Mouse (Mus musculus): ENCODE measurements around the gene Phf21b.
A peak's percentile ranks its signal among the peaks of the same experiment; 100 is the strongest.

The Phf21b gene

DNA sequence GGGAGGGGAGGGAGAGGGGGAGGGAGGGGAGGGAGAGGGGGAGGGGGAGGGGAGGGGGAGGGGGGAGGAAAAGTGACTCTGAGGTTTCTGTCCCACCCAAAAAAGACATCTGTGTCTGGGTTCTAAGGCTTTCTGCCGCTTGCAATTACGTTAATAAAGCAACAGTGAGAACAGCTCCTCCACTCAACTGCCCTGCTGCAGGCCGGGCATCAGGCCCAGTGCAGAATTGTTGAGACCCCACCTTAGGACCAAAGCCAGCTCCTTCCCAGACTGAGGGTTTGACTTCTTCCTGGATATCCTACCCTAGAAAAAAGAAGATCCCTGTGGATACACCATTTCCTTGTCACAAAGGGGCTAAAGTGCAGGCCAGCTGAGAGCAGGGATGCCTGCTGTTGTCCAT, 9.6 kb downstream of the Phf21b start:
- no peak for DNase-seq (ENCODE audit: low spot score in 2 of 2)

DNA sequence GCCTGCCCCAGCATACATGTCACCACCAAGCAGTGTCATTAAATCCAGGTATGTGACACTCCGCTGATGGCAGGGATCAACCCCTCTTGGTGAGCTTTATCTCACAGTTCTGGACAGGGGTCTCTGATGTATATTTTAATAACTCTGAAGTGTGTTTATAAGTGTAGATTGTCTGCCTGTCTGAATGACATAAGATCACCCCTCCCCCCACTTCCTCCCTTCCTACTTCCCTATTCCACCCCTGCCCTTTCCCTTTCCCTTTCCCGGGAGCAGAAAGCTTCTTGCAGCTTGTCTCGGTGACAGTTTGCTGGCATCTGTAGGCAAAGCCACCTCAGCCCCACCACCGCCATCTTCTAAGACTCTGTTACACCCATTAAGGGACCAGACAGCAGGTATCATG, 11.0 kb downstream of the Phf21b start:
- no peak for DNase-seq (ENCODE audit: low spot score in 2 of 2)

DNA sequence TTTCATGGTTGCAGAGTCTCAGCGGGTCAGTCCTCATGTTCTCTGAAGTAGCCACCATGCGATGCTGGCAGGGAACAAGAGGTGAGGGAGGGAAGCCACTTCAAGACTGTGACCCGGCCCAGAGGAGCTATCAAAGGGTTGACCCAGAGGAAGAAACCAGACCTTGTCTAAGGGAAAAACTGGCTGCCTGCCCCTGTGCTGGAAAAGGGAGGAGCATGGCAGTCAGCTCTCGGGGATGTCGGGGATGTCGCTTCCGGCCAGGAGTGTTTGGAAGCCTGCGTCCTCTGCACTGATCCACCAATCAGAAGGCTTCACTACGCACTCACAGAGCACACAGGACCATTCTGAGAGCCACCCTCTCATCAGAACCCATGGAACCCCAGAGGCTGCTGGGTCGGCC, 12.8 kb downstream of the Phf21b start:
- DNase-seq (ENCODE audit: low spot score in 2 of 2): no peak

DNA sequence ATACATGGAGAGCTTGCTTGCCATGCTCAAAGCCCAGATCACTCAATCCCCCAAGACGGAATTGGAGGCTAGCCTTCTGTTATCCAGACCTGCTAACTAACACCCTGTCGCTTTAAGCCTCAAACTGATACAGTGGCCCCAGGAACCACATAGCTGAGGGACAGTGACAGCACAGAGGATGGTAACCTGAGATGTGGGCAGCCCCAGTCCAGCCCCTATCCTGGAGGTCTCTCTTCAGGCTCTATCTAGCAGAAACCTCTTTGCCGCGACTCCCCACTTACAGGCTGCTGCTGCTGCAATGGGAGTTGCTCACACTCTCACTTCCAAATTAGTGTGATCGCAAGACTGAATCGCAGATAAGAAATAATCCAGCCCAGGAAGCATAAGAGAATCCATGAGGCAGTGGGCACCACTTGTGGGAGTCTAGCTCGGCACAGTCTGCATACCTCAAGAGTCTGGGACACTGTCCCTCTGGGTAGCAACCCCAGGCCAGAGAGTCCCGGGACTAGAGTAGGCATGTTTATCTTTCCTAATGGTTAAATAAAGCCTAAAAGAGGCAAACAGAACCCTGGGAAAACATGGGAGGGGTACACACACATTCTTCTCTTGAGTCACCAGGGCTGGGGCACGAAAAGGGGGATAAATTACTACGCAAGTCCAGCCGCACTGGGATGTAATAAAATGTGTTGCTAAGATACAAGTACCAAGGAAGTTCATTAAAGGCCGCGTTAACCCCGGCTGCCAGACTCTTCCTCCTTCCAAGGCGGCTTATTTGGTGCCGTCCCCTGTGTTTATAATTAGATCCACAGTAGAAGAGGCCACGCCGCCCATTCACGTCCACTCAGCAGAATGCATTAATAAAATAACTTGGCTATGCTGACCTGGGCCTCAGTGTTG, 13.7 kb downstream of the Phf21b start:
- no peak for DNase-seq (ENCODE audit: low spot score in 2 of 2)

DNA sequence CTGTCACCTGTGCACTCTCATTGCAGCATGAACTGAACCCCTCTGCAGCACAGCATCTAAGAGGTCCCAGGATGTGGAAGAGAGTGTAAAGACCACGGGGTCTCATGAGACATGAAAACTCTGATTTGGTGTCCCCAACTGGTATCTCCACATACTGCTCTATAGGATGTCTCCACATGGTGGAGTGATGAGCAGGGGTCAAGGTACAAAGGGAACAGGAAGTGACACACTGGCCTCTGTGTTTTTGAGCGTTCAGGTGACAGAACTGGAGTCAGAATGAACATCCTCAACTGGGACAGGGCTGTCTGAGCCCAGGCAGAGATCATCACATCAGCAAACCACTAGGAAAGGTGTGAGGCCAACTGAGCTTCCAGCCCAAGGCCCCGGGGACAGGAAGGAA, 15.3 kb downstream of the Phf21b start:
- DNase-seq (ENCODE audit: low spot score in 2 of 2): peak in 1 of 2 experiments; percentile 12

DNA sequence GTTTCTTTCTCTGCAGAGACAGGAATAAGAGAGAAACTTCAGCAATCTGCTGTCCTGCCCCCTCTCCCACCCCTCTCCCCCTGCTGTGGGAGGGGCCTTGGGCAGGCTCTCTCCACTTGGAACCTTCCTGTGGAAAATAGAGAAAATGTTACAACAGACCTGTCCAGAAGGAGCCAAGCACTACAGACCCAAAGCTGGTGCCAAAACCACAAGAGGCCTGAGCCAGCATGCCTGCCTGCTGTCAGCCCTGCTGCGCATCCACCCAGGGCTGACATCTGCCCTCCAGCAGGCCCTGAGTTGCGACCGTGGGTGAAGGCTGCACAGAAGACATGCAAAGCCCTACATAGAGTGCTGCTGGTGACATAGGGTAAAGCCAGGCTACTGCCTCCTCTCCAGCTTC, 16.3 kb downstream of the Phf21b start:
- no peak for DNase-seq (ENCODE audit: low spot score in 2 of 2)

DNA sequence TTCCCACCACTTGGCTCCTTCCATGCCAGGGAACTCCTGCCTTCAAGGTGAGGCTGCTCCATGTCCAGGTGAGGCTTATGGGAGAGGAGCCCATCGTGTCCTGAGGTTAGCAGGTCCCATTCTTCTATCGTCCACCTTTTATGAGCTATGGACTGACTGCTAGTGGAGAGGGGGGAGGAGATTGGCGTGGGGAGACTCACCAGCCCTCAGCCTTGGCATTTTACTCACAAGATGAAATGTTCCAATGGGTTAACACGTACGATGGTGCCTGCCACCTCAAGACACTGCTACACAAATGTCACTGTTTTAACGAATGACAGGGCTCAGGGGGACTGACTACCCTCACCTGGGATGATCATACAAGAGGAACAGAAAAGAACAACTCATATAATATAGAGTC, 18.0 kb downstream of the Phf21b start:
- no peak for DNase-seq (ENCODE audit: low spot score in 2 of 2)

DNA sequence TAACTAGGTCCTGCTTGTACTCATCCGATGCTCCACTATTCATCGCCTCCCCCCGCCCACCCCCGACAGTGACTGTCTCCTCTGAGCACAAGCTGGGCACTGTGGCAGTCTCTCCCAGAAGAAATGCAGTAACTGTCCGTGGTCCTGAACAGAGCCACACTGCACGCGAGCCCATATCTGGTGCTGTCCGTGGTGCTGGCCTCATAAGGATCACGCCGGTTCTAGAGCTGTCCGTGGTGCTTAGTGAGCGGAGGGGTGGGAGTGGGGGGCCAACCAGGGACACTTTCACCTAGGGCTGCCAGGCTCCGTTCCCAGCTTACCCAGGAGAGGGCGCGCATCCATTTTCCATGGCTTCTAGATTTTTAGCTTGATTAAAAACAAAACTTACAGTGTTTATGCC, 26.4 kb downstream of the Phf21b start:
- peak; percentile 32 to 61 for DNase-seq (ENCODE audit: low spot score in 2 of 2)

DNA sequence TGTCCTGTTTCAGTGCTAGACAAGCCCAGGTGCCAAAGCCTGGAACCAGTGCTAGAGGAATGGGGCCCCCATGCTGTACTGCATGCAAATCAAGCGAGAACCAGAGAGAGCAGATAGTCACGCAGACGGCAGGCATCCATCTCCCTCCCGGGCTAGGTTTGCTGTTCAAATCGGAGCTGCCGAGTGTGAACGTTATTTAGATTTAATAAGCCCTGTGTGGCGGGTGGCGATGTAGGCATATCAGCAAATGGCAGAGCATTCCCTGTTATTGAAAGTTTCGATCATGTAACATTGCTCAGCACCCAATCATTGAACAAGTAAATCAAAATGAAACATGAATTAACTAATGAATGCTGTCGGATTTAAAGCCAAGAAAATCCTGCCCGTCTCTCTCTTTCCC, 27.2 kb downstream of the Phf21b start:
- DNase-seq (ENCODE audit: low spot score in 2 of 2): no peak

DNA sequence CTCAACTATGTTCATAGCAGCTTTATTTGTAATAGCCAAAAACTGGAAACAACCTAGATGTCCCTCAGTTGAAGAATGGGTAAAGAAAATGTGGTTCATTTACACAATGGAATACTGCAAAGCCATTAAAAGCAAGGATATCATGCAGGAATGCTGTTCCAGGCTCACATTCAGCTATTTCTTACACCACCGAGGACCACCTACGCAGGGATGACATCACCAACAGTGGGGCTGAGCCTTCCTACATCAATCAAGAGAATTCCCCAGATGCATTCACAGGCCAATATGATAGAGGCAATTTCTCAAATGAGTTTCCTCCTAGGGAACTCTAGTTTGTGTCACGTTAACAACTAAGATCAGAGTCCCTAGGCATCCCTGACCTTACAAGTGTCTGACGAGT, 32.8 kb downstream of the Phf21b start:
- no peak for DNase-seq (ENCODE audit: low spot score in 2 of 2)

DNA sequence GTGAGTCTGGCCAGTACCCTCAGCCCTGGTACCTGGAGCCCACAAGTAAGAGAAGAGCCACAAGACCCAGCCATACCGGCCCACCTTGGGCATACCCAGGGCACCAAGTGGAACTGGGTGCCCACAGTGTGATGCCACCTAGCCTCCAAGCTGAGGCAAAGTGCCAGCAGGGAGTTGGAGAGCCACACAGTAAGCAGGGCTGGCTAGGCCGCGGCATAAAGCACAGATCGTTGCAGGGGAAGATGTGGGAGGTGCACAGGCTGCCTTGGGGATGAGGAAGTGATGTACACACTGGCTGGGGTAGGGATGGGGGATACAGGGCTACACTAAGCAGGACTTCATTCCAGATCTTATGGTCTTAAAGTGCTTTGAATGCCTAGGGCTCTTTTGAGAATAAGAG, 35.0 kb downstream of the Phf21b start:
- DNase-seq (ENCODE audit: low spot score in 2 of 2): no peak

DNA sequence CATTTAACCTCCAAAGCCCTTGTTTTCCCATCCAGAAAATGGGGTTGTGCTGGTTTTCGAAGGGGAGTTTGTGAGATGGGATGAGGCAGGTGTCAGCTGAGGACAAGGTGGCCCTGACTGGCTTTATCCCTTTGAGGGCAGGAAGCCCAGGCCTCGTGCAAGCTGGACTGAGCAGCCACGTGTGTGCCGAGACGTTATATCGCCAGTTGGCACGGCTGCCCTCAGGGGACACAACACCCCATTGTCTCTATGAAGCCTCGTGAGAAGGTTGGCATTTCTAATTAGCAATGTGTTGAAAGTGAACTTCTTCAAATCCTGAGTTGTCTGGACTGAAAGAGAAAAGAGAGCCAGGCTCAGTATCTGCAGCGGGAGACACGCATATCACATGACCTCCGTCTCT, 37.6 kb downstream of the Phf21b start:
- DNase-seq (ENCODE audit: low spot score in 2 of 2): no peak

DNA sequence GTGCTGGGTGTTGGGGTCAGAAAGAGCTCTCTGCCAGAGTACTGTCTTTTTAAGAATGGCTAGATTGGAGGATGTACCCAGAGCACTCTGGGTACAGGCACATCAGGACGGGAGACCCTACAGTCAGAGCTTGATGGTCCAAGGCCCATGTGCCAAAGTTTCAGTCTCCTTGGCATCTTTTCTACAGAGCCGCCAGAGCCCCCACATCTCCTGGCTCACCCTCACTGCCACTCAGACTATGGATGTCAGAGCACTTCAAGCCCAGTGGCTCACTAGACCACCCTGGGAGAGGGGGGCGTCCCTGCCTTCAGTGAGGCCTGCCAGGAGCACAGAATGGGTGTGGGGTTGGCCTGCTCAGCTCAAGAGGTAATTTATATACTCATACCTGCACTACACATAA, 38.3 kb downstream of the Phf21b start:
- no peak for DNase-seq (ENCODE audit: low spot score in 2 of 2)

DNA sequence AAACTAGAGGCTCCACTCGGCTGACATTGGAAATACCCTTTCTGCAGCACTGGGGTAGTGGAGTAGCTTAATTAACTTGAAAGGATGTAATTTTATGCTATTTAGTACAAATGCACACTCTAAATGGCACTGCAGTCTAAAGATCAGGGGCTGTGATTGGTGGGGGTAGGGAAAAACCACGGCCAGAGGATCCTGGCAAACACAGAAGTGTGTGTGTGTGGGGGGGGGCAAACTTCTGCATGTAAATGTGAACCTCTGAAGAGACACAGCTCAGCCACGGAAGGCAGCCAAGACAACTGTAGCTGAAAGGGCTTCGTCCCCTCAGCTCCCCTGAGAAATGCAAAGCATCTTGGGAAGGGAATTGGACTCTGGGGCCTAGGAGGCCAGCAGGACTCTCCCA, 40.7 kb downstream of the Phf21b start:
- DNase-seq (ENCODE audit: low spot score in 2 of 2): no peak

DNA sequence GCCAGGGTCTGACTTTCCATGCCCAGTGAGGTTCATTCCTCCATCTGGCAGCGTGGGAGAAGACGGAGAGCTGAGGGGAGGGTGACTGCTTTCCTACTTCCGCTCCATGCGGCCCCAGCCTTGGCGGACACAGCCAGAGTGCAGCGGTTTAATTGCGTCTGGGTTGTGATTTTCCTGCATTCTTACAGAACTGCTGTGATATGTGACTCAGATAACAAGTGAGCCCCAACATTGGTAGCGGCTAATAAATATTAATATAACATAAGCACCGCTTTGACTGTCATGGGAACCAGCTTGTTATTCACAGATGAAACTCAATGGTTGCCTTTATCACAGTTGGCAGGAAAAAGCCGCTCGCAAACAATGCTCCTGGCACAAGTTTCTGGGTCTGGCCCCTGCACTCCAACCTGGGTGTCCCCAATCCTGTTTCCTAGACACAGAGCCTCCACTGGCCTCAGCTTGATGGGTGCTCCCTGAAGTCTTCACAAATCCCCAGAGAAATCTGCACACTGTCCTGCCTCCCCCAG, 43.0 kb downstream of the Phf21b start:
- no peak for DNase-seq (ENCODE audit: low spot score in 2 of 2)

DNA sequence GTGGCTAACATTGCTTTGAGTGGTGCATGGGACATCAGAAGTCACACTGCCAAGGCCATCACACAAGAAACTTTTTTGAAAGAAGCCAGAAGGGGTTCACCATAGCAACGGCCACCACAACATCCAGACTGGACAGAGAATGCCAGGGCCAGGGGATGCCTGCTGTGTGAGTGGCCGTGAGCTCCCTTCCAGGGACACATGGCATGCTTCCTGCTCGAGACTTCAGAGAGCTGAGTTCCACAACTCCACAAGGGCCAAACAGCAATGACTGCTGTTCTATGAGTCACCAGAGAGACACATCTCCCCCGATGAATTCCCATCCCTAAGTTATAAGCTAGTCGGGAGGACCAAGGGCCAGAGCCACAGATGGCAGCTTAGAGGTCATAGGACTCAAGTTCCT, 44.7 kb downstream of the Phf21b start:
- no peak for DNase-seq (ENCODE audit: low spot score in 2 of 2)

DNA sequence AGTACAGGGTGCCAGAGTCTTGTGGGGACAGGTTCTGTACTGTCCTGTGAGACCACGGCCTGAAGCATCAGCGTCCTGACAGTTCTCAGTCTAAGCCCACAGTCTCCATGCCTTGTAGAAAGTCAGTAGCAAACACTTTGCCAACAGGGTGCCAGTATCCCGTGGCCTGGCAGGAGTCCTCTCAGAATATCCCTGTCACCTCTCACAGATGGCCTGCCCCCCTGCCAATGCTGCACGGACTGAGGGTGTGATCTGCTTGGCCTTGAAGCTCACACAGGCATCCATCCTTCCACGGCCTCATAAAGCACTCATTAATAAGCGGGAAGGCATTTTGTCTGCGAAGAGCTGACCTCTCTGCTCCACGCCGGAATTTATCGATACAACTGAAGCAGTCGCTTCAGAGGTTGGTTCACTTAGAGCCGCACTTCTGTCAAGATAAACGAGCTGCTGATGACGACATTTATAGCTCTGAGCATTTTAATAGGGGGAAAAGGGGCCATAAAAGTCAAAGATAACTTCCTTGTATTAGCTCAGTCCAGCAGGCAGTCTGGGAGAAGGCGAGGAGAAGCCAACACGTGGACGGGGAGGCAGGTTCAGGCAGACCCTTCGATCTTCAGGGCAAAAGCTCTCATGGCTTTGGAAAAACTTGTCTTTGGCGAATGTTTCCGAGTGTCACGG, 46.4 kb downstream of the Phf21b start:
- DNase-seq (ENCODE audit: low spot score in 2 of 2): no peak

DNA sequence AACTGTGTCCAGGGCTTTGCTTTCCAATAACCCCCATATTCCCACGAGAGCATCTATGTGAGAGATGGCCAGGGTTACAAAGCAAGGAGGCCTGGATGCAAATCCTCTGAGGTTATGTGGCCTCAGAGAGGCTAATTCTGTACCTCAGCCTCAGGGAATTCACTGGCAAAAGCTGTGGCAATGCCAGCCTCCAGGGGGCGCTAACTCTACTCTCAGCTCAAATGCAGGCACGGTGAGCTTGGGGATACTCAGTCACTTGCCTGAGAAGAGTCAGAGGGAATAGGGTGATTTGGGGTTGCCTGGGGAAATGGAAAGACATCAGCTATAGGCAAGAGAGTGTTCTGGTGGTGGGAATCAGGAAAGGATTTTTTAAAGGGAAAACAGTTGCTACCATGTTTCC, 52.2 kb downstream of the Phf21b start:
- DNase-seq (ENCODE audit: low spot score in 2 of 2): peak; percentile 34 to 52

DNA sequence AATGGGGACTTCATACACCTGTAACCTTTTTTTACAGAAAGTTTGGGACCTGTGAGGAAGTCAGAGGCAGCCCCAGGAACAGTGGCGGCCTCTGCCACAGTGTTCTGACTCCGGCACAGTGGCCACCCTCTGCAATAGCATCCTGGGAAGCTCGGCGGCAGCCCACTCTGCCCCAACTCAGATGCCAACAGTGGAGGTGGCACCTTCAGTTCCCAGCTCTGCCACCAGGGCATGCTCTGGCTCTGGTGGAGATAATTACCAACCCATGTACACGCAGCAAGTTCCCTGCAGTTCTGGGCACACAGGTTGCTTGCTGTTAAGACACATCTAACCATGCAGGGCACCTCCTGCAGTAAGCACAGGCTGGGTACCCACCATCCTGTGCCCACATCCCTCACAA, 55.7 kb downstream of the Phf21b start:
- no peak for DNase-seq (ENCODE audit: low spot score in 2 of 2)

DNA sequence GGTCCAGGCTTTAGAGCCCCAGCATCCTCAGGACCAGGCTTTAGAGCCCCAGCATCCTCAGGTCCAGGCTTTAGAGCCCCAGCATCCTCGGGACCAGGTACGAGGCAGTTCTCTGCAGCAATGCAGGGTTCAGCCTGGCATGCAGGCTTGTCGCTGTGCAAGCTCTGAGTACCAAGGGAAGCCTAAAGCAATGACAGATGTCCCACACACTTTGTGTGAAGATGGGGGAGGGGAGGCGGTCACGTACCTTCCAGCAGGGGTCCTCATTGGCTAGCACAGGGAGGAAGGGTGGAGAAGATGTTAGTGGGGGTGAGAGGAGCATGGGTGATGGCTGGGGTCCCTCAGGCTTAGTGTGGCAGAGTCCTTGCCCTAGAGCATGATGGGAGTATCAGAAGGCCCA, 62.2 kb downstream of the Phf21b start:
- DNase-seq (ENCODE audit: low spot score in 2 of 2): no peak

DNA sequence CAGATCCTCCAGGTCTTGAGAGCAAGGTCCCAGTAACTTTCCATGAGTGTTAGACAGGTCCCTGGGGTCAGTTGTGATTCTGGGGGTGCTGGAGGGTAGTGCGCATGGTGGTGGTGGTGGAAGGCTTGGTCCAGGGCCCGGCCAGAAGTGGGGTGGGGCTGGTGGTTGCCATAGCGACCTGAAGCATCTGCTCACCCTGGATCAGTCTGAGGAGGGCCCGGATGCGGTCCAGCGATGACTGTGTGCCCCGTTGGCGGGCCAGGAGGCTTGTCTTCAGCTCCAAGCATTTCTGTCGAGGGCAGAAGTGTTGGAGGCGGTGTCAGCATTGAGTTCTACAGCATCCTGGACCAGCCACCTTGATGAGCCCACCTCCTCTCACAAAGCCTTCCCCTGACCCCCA, 68.7 kb downstream of the Phf21b start:
- DNase-seq (ENCODE audit: low spot score in 2 of 2): no peak

DNA sequence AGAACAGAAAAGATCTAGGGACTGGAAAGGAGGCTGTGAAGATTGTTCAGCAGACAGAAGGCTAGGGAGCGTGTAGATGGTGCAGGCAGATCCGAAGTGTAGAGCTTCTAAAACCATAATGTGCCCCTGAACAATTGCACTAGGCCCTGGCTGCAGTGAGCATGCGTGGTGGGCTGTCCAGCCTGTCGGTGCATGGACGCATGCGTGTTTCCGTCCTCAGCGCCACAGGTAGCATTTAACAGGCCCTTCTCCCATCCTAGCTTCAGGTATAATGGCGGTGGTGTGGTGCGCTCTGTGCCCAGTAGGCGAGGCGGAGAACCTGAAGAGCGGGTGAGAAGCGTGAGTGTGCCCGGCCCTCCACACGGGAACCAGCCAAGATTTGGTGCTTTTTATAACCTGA, 71.0 kb downstream of the Phf21b start:
- DNase-seq (ENCODE audit: low spot score in 2 of 2): no peak

DNA sequence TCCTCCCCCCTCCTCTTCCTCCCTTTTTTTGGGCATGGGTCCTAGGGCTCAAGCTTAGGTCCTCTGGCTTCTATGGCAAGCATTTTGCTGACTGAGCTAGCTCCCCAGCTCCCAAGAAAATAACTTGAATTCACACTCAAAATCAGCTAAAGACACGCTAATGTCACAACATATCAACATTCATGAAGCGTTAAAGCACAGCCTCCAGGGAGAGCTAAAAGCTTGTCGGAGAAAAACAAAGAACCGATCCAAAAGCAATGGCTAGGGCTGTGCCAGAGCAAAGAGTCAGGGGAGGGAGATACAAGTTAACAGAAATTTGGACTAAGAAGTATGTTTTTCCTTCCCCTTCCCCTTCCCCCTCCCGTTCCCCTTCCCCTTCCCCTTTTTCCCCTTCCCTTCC, 77.3 kb downstream of the Phf21b start:
- DNase-seq (ENCODE audit: low spot score in 2 of 2): no peak
